Mouse (Mus musculus): ENCODE measurements around the gene Myo5a. TPM values are rescaled to one million over a fixed set of nuclear protein-coding genes. Genes with fewer than 3 reads are reported as not detected.
A peak's percentile ranks its signal among the peaks of the same experiment; 100 is the strongest.

The Myo5a gene
- polyA plus RNA-seq, 1 experiment from 2014 or later: 10.5 TPM

DNA sequence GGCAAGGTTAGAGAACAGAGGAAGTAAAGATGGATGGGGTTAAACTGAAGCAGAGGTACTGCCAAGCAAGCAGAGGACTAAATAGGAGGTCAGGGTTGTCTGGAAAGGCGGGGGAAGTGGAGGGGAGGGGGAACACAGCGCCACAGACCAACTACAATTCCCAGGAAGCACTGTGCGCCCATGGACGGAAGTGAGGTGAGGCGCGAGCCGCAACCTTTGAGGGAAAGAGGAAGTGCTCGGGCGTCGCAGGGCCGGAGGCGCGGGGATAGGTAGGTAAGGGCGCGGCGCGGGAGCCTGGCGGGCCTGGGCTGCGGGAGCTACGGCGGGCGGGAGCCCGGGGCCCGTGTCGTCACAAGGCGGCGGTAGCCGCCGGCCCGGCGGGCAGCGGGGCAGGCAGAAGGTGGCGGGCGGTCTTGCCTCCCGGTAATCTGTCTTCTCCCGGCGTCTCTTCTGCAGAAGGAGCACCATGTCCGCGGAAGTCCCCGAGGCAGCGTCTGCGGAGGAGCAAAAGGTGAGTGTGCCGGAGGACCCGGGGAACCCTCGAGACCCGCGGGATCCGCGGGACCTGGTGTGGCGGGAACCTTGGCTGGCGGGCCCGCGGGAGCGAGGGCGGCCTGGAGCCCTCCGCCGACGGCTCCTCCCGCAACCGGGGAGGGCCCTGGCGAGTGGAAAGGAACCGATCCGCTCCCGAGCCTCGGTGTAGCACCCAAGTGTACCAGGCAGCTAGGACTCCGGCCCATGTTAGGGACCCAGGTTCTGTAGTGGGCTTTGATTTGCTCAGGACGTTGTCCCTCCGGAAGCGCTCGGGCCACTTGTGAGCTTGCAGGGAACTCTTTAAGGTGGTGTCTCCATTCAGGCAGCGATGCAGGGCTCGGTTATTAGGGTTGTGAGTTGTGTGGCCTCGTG lies 33.1 kb upstream of the Myo5a start, which contains the start of gene Arpp19:
Gene Arpp19, plus strand, starts transcription at position 164 of the 906 bp plus-strand sequence.
- ATAC-seq (ENCODE audit: insufficient read depth, low FRiP score): peak; percentile 94
- no peaks in the 10 kb centered on the region for H3K36me3 ChIP-seq (ENCODE audit: control insufficient read depth, insufficient read depth, low read length)
- H3K27ac ChIP-seq (ENCODE audit: low read length): peak within 1 kb of the TSS; percentile 76
- H3K4me2 ChIP-seq (ENCODE audit: low read depth, low read length): peak within 1 kb of the TSS; percentile 83
- H3K9ac ChIP-seq (ENCODE audit: low read length): peak within 1 kb of the TSS; percentile 95
- peak within 1 kb of the TSS; percentile 96 for H3K4me3 ChIP-seq (replicated peaks; ENCODE audit: low read length)
- H3K27me3 ChIP-seq (ENCODE audit: control insufficient read depth, insufficient read depth, low read length): no peaks in the 10 kb centered on the region
- no peaks in the 10 kb centered on the region for H3K9me3 ChIP-seq (replicated peaks; ENCODE audit: control insufficient read depth, low read length)
- peaks cover 6% of the 10 kb centered on the region for H3K4me1 ChIP-seq (ENCODE audit: control insufficient read depth, insufficient read depth, low read length)
- WGBS: under 1% methylated on average over 72 of the region's 73 CpGs

DNA sequence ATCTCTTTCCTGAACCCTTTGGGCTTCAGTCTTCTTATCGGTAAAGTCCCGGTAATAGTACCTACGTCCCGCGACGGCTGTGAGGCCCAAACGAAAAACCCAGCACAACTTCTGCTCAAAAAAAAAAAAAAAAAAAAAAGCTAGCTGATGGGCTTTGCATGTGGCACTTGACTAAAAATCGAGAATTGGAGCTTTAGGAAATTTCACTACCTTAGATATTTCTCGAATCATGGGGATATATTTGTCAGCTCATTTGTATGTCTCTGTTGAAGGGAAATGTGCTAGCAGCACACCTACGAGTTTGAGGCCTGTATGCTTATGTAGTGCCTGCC lies 32.5 kb upstream of the Myo5a start:
- peak overlapping the region; percentile 96 for H3K4me3 ChIP-seq (replicated peaks; ENCODE audit: low read length)
- H3K27ac ChIP-seq (ENCODE audit: low read length): peak overlapping the region; percentile 76
- peak overlapping the region; percentile 83 for H3K4me2 ChIP-seq (ENCODE audit: low read depth, low read length)
- ATAC-seq (ENCODE audit: insufficient read depth, low FRiP score): no peak
- 2% methylated on average over 10 of the region's 10 CpGs for WGBS
- H3K9me3 ChIP-seq (replicated peaks; ENCODE audit: control insufficient read depth, low read length): no peaks in the 10 kb centered on the region
- peak overlapping the region; percentile 95 for H3K9ac ChIP-seq (ENCODE audit: low read length)
- no peaks in the 10 kb centered on the region for H3K27me3 ChIP-seq (ENCODE audit: control insufficient read depth, insufficient read depth, low read length)
- H3K36me3 ChIP-seq (ENCODE audit: control insufficient read depth, insufficient read depth, low read length): no peaks in the 10 kb centered on the region
- peaks cover 6% of the 10 kb centered on the region for H3K4me1 ChIP-seq (ENCODE audit: control insufficient read depth, insufficient read depth, low read length)

DNA sequence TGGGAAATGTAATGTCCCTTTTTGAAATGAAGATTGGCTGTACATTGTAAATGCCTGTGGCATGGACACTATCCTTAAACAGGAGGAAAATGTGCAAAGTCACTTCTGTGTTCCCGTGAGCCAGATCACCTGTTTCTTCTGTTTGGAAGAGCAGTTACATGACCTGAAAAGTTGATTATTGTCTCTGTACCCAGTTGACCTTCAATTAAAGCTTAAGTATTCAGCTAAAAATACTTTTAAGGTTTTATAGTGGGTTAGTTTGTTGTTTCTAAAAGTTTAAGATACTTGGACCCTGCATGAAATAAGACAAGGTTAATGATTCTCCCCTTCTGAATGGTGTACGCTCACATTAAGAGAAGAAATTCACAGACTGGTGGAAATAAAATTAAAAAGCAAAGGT lies 30.2 kb upstream of the Myo5a start:
- Histone ChIP-seq H3K4me3 (replicated peaks; ENCODE audit: low read length) (no peak overlapping the region), H3K27ac (ENCODE audit: low read length) (no peak overlapping the region), H3K27me3 (ENCODE audit: control insufficient read depth, insufficient read depth, low read length) (no peaks in the 10 kb centered on the region), H3K4me1 (ENCODE audit: control insufficient read depth, insufficient read depth, low read length) (peaks cover 6% of the 10 kb centered on the region), H3K4me2 (ENCODE audit: low read depth, low read length) (no peak overlapping the region), H3K9ac (ENCODE audit: low read length) (no peak overlapping the region), H3K9me3 (replicated peaks; ENCODE audit: control insufficient read depth, low read length) (no peaks in the 10 kb centered on the region), H3K36me3 (ENCODE audit: control insufficient read depth, insufficient read depth, low read length) (no peaks in the 10 kb centered on the region)
- 75% methylated on average over 2 of the region's 2 CpGs for WGBS
- no peak for ATAC-seq (ENCODE audit: insufficient read depth, low FRiP score)

DNA sequence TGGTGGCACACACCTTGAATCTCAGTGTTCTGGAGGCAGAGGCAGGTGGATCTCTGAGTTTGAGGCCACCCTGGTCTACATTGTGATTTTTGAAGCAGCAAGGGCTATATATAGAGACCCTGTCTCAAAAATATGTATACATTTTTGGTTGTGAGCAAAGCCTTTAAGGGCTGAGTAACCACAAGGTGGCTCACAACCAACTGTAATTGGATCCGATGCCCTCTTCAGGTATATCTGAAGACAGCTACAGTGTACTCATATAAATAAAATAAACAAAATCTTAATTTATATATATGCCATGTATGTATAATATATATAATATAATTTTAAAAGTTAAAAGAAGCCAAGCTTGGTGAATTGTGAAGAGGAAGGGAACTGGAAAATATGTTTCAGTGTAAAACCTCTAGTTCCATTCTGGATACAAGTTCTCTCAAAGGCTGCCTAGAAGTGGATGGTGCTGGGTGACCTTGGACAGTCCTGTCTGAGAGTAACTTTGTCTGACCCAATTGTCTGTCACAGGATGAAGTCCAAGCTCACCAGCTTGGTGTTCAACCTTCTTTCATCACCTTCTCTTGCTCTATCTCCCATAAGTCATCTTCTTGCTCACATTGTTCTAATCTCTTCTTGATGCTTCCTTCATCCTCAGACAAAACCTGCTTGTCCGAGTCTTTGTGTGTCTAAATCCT lies 28.8 kb upstream of the Myo5a start:
- H3K9me3 ChIP-seq (replicated peaks; ENCODE audit: control insufficient read depth, low read length): no peaks in the 10 kb centered on the region
- no peak for ATAC-seq (ENCODE audit: insufficient read depth, low FRiP score)
- no peak overlapping the region for H3K4me2 ChIP-seq (ENCODE audit: low read depth, low read length)
- peaks cover 6% of the 10 kb centered on the region for H3K4me1 ChIP-seq (ENCODE audit: control insufficient read depth, insufficient read depth, low read length)
- H3K9ac ChIP-seq (ENCODE audit: low read length): no peak overlapping the region
- WGBS: 76% methylated on average over 2 of the region's 2 CpGs
- H3K27me3 ChIP-seq (ENCODE audit: control insufficient read depth, insufficient read depth, low read length): no peaks in the 10 kb centered on the region
- H3K36me3 ChIP-seq (ENCODE audit: control insufficient read depth, insufficient read depth, low read length): no peaks in the 10 kb centered on the region
- no peak overlapping the region for H3K4me3 ChIP-seq (replicated peaks; ENCODE audit: low read length)
- no peak overlapping the region for H3K27ac ChIP-seq (ENCODE audit: low read length)

DNA sequence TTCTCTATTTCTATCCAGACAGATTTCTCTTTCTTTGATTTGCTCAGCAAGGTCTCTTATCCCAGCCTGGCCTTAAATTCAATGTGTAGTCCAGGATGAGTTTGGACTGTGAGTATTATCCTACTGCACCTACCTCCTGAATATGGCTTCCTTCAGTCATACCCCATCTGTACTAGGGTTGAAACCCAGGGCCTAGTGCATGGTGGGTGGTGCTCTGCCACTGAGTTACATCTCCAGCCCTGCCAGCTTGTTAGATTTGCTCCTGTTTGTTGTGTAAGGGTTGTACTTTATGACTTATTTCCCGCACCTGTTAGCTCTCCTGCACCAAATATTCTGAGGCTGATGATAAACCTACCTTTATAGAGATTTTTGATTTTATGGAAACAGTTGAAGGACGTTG lies 27.6 kb upstream of the Myo5a start:
- H3K36me3 ChIP-seq (ENCODE audit: control insufficient read depth, insufficient read depth, low read length): no peaks in the 10 kb centered on the region
- WGBS: 88% methylated on average over 2 of the region's 2 CpGs
- H3K4me3 ChIP-seq (replicated peaks; ENCODE audit: low read length): no peak overlapping the region
- peaks cover 4% of the 10 kb centered on the region for H3K4me1 ChIP-seq (ENCODE audit: control insufficient read depth, insufficient read depth, low read length)
- no peak overlapping the region for H3K9ac ChIP-seq (ENCODE audit: low read length)
- no peaks in the 10 kb centered on the region for H3K27me3 ChIP-seq (ENCODE audit: control insufficient read depth, insufficient read depth, low read length)
- H3K27ac ChIP-seq (ENCODE audit: low read length): no peak overlapping the region
- H3K9me3 ChIP-seq (replicated peaks; ENCODE audit: control insufficient read depth, low read length): no peaks in the 10 kb centered on the region
- no peak for ATAC-seq (ENCODE audit: insufficient read depth, low FRiP score)
- H3K4me2 ChIP-seq (ENCODE audit: low read depth, low read length): no peak overlapping the region

DNA sequence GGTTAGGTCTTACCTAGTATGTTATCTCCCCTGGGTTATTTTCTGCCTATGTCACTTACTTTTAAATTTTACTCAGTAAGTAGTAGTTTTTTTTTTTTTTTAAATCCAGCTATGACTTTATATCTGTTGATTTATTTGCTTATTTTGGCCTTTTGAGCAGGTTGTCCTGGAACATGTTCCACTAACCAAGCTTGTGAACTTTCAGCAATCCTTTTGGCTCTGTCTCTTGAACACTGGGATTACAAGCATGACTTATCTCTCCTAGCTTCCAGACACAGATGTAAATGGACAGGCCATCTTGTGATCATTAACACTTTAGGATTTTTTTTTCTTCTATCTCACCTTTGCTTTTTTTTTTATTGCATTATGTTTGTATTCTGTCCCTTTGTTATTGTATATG lies 23.7 kb upstream of the Myo5a start:
- no peaks in the 10 kb centered on the region for H3K9me3 ChIP-seq (replicated peaks; ENCODE audit: control insufficient read depth, low read length)
- no peak overlapping the region for H3K9ac ChIP-seq (ENCODE audit: low read length)
- no peaks in the 10 kb centered on the region for H3K27me3 ChIP-seq (ENCODE audit: control insufficient read depth, insufficient read depth, low read length)
- H3K4me3 ChIP-seq (replicated peaks; ENCODE audit: low read length): no peak overlapping the region
- no peak overlapping the region for H3K27ac ChIP-seq (ENCODE audit: low read length)
- H3K36me3 ChIP-seq (ENCODE audit: control insufficient read depth, insufficient read depth, low read length): no peaks in the 10 kb centered on the region
- no peak for ATAC-seq (ENCODE audit: insufficient read depth, low FRiP score)
- H3K4me1 ChIP-seq (ENCODE audit: control insufficient read depth, insufficient read depth, low read length): 0 out of 2 replicates have a peak, but pooled peaks cover 4% of the 10 kb centered on the region
- no peak overlapping the region for H3K4me2 ChIP-seq (ENCODE audit: low read depth, low read length)

DNA sequence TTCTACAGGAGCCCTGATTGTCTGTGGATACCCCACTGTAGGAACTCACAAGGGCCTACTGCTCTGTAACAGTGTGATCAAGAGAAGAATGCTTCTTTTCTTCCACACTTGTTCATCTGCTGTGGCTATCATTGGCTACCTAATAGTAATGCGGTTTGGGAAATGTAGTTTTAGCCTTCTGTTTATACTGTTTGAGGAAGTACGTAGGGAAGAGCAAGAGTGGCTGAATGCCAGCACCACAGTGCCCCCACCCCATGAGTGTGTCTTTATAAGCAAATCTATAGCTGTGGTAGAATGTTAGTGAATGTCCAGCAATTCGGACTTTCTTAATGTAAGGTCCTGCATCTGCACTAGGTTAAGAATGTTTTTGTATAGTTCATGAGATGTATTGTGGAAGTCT lies 21.7 kb upstream of the Myo5a start:
- Histone ChIP-seq H3K27me3 (ENCODE audit: control insufficient read depth, insufficient read depth, low read length) (no peaks in the 10 kb centered on the region), H3K27ac (ENCODE audit: low read length) (peak overlapping the region; percentile 37; the same call in 1 of the 2 replicates), H3K36me3 (ENCODE audit: control insufficient read depth, insufficient read depth, low read length) (no peaks in the 10 kb centered on the region), H3K4me1 (ENCODE audit: control insufficient read depth, insufficient read depth, low read length) (0 out of 2 replicates have a peak, but pooled peaks cover 4% of the 10 kb centered on the region), H3K4me3 (replicated peaks; ENCODE audit: low read length) (no peak overlapping the region), H3K9me3 (replicated peaks; ENCODE audit: control insufficient read depth, low read length) (no peaks in the 10 kb centered on the region), H3K9ac (ENCODE audit: low read length) (no peak overlapping the region), H3K4me2 (ENCODE audit: low read depth, low read length) (no peak overlapping the region)
- 47% methylated on average over 3 of the region's 3 CpGs for WGBS
- ATAC-seq (ENCODE audit: insufficient read depth, low FRiP score): no peak

DNA sequence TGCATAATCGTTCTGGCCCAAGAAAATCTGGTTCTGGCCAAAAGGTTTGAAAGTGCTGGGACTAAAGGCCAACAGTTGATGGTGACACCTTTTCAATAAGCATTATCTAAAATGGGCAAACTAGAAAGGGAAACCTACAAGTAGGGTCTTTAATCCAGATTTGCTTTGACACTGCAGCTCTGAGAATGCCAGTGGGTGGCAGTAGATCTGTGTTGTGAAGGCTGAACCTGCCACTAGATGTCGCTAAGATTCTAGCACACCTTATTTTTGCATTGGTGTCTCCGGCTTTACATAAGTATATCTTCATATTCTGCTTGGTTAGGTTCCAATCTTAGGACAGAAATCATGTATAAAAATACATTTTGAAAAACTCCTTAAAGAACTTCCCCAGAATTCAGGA lies 20.8 kb upstream of the Myo5a start:
- Histone ChIP-seq H3K4me3 (replicated peaks; ENCODE audit: low read length) (no peak overlapping the region), H3K27ac (ENCODE audit: low read length) (no peak overlapping the region), H3K27me3 (ENCODE audit: control insufficient read depth, insufficient read depth, low read length) (no peaks in the 10 kb centered on the region), H3K4me2 (ENCODE audit: low read depth, low read length) (no peak overlapping the region), H3K9me3 (replicated peaks; ENCODE audit: control insufficient read depth, low read length) (no peaks in the 10 kb centered on the region), H3K4me1 (ENCODE audit: control insufficient read depth, insufficient read depth, low read length) (0 out of 2 replicates have a peak, but pooled peaks cover 4% of the 10 kb centered on the region), H3K36me3 (ENCODE audit: control insufficient read depth, insufficient read depth, low read length) (no peaks in the 10 kb centered on the region), H3K9ac (ENCODE audit: low read length) (no peak overlapping the region)
- 24% methylated on average over 3 of the region's 3 CpGs for WGBS
- no peak for ATAC-seq (ENCODE audit: insufficient read depth, low FRiP score)

DNA sequence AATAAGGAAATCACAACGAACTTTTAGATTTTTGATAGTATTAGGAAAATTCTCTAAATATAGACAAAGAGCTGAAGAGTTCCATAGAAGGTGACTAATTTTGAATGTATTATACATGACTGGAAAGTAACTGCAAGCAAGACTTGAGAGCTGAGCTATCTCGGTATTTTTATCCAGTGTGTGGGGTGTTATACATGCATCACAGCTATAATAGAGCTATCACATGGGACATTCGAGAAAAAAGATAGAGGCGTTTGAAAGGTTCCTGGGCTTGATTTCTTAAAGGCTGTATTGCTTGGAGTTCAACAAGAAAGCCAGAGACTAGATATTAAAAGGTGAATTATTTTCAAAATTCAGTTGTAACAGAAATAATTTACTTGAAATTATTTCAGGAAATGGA lies 19.0 kb upstream of the Myo5a start:
- no peaks in the 10 kb centered on the region for H3K27me3 ChIP-seq (ENCODE audit: control insufficient read depth, insufficient read depth, low read length)
- no peak overlapping the region for H3K9ac ChIP-seq (ENCODE audit: low read length)
- 0 out of 2 replicates have a peak, but pooled peaks cover 4% of the 10 kb centered on the region for H3K4me1 ChIP-seq (ENCODE audit: control insufficient read depth, insufficient read depth, low read length)
- no peak overlapping the region for H3K4me3 ChIP-seq (replicated peaks; ENCODE audit: low read length)
- H3K4me2 ChIP-seq (ENCODE audit: low read depth, low read length): no peak overlapping the region
- no peak overlapping the region for H3K27ac ChIP-seq (ENCODE audit: low read length)
- H3K36me3 ChIP-seq (ENCODE audit: control insufficient read depth, insufficient read depth, low read length): 0 out of 2 replicates have a peak, but pooled peaks cover 4% of the 10 kb centered on the region
- no peak for ATAC-seq (ENCODE audit: insufficient read depth, low FRiP score)
- no peaks in the 10 kb centered on the region for H3K9me3 ChIP-seq (replicated peaks; ENCODE audit: control insufficient read depth, low read length)
- WGBS: 78% methylated on average over 4 of the region's 4 CpGs
